Mouse (Mus musculus) cerebellum, adult 2 months (tissue): ENCODE measurements around the gene Psg26.
"Not testable (repeated sequence)": the region's sequence is repeated elsewhere in the genome, so short reads cannot be mapped to it uniquely, and the experiment has no call there.

Experiments
- CTCF ChIP-seq: fragments of 200-500 bp; IDR thresholded peaks from 2 replicates; pipeline ENCODE4 v1.5.1; 2011; ENCODE audit warnings: low read depth, mild to moderate bottlenecking, control low read depth, low read length, moderate library complexity, borderline replicate concordance; ENCODE audit not compliant: insufficient read depth
- POLR2A ChIP-seq: fragments of 200-500 bp; IDR thresholded peaks from 2 replicates; pipeline ENCODE4 v1.6.1; 2011; ENCODE audit warnings: low read length, control low read depth, borderline replicate concordance; ENCODE audit not compliant: insufficient read depth

DNA sequence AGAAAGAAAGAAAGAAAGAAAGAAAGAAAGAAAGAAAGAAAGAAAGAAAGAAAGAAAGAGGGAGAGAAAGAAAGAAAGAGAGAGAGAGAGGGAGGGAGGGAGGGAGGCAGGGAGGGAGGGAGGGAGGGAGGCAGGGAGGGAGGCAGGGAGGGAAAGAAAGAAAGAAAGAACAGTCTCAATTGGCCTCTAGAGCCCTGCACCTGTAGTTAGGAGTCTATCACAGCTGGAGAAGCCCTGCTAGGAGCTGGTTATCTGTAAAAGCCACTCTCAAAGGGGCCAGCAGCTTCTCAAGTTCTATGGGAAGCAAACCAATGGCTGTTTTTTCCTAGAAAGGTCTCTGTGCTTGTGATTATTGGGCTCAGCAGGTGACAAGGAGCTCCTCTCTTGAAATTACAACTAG lies 28.9 kb upstream of the Psg26 start:
- not testable (repeated sequence) for TF ChIP-seq POLR2A, CTCF
